Mouse (Mus musculus) activated CD4-positive, CD25-positive, alpha-beta regulatory T cell, adult 4 months (primary cell): ENCODE measurements at regions not wholly inside any gene's neighbourhood (a gene's known extent, or its start where the extent isn't known, plus 50 kb on each side); places are given as distances from the start of the nearest gene placed in this dataset.

ENCODE experiments used
- ATAC-seq: one replicate; pipeline ENCODE4 v1.8.0; 2017

GRCm38 (mm10) chr13:43975281-43975680 lies 190.7 kb downstream of the Cd83 start:
- ATAC-seq: no peak

GRCm38 (mm10) chr13:43975801-43976200 lies 191.2 kb downstream of the Cd83 start:
- no peak for ATAC-seq

- ATAC-seq: no peak
These were observed 192.1 kb downstream of the Cd83 start for GRCm38 (mm10) chr13:43976676-43977075.

- no peak for ATAC-seq
These were observed 202.8 kb downstream of the Cd83 start for GRCm38 (mm10) chr13:43987338-43987737.

DNA sequence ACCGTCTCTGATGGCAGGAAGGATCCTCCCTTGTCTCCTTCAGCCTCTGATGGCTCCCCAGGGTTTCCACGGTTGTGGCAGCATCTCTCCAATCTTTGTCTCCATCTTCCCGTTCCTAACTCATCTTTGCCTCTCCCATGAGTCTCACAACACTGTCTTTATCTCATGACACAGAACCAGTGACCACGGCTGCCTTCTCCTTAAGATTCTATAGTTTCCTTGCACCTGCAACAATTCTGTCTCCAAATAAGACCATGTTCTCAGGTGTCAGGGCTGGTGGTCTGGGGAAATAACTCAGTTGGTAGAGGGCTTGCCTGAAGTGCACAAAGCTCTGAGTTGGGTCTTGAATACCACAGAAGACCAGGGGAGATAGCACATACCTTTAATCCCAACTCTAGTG lies 203.8 kb downstream of the Cd83 start:
- no peak for ATAC-seq

GRCm38 (mm10) chr13:43990281-43991101 lies 205.9 kb downstream of the Cd83 start:
- ATAC-seq: no peak

DNA sequence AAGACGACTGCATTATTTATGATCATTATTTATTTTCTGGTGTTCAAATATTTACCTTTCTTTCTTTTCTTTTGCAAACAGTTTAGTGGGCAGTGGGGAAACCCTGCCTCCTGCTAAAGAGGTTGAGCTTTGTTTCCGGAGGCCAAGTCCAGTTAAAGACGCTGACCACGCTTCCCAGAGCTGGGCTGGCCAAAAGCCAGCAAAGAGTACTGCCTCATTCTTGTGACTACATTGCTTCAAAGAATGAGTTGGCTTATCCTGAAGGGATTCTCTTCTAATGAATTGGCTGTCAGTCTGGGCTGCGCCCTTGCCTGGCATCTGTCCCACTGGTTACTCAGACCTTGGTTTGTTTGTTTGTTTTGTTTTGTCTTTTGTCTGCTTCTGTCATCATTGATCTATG lies 207.2 kb downstream of the Cd83 start:
- no peak for ATAC-seq

DNA sequence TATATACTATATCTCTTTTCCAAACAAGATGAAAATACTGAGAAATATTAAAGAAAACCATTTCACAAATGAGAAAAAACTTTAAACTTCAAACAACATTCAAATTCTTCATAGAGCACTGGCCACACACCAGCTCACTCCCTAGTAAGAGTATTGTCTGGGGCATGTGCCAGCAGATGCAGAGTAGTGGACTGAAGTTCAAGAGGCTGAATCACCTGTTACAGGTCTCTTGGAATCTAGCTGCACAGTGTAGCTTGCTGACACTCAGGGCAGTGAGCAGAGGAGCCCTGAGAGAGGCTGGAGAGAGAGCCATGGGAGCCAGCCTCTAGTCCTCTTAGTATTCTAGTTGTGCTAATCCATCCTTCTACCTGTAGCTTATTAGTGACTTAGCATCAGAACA lies 208.4 kb downstream of the Cd83 start:
- no peak for ATAC-seq

DNA sequence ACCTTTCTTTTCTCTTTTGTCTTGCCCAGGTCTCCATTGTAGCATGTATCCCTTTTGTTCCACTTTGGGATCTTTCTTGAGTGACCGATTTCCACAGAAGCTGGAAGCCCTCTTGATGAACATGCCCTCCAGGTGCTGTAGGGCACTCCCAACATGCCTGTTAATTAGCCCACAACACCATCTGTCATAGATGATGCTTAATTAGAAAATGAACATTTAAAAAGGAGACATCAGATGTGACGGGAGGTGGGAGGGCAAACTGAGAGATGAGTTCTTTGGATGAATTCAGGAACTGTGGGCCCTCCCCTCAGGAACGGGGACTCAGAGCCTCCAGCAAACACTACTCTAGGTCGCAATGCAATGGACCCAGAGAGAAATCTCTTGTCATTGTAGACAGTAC lies 209.8 kb downstream of the Cd83 start:
- no peak for ATAC-seq

GRCm38 (mm10) chr13:43995623-43996022 lies 211.0 kb downstream of the Cd83 start:
- ATAC-seq: no peak

GRCm38 (mm10) chr13:44001861-44002545 lies 217.4 kb downstream of the Cd83 start:
- no peak for ATAC-seq

DNA sequence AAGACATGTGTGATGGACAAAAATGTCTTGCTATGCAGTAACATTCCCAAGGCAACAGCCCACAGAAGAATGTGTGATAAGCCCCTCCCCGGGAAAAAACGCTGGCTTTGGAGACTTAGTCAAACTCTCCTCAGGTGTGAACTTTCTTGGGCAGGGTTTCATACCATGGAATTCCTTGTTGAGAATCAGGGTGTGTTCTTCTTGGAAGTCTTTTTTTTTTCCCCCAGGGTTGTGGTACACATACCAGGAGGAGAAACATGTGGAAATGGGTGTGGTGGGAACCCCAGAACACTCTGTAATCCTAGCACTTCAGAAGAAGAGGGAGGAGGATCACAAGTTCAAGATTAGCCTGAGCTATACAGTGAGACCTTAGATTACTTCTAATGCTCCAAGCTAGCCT lies 228.3 kb downstream of the Cd83 start:
- no peak for ATAC-seq

DNA sequence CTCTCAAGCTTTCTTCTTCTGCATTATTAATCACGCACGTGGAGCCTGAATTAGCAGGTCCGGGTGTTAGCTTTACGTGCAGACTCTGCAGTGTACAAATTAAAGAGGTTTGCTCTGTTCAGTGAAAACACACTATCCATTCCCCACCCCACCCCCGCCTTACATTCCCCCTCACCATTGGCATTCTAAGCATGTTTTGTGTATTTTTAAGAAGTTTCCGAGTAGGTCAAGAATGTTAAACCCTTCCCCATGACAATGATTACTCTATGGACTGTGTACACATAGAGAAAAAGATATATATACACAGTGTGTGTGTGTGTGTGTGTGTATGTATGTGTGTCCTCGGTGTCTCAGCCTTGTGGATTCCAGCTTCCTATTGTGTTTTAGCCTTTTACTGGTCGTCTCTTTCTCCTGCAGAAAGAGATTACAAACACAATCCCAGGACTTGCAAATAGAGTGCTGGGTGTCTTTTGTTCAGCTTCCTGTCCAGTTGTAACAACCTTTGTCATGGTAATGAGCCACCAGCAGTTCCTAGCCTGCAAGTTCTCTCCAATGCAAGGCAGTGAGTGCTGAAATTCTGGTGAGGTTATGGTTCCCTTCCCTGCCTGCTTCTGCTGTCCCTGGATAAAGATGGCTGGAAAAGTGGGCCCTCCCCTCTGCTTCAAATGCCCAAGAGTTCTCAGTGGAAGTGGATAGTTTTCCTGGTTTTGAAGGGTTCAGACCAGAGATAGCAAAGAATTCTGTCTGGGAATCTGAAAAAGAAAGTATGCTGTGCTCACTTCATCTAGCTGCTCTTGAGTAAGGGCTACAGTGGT lies 234.1 kb downstream of the Cd83 start:
- ATAC-seq: no peak

DNA sequence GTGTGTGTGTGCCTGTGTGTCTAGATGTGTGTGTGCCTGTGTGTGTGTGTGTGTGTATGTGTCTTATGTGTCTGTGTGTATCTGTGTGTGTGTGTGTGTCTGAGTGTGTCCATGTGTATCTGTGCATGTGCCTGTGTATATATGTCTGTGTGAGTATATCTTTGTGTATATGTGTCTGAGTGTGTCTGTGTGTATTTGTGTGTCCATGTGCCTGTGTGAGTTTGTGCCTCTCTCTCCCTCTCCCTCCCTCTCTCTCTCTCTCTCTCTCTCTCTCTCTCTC lies 234.7 kb downstream of the Cd83 start:
- ATAC-seq: no peak

GRCm38 (mm10) chr13:44020851-44021250 lies 236.3 kb downstream of the Cd83 start:
- ATAC-seq: no peak

DNA sequence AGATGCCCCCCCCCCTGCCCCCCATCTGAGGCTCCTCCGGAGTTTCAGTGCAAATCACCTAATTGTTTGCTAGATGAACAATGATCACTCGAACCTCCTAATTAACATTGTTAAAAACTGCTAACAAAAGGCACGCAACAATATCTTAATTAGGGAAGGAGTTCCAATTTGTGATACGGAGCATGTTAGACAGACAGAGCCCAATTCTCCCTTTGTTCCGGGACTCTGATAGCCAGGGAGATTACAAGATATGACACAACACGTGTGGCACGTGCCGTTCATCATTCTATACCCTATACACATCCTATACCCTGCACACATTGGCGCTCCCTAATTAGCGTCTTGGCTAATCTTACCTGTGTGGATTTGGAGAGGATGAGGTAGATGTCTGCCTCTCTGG lies 237.5 kb downstream of the Cd83 start:
- ATAC-seq: no peak

- no peak for ATAC-seq
These were observed 240.0 kb downstream of the Cd83 start for GRCm38 (mm10) chr13:44024612-44025011.

- no peak for ATAC-seq
These were observed 242.0 kb downstream of the Cd83 start for GRCm38 (mm10) chr13:44026321-44027255.

DNA sequence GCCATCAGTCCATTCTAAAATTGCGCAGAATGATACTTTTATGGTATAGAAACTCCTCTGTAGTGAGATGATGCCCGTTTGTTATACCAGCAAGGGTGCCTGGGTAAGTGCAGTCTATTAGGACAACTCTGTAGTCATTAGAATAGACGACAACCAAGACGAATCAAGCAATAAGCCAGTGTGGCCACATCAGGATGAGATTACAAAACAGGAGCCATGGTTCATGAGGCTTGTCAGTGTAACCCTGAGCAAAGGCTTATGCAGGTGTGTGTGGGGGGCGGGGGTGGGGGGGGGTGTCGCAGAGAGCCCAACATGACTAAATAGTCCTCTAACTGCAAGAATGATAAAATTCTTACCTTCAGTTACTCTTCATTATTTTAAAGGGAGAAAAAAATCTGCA lies 243.5 kb downstream of the Cd83 start:
- ATAC-seq: no peak

DNA sequence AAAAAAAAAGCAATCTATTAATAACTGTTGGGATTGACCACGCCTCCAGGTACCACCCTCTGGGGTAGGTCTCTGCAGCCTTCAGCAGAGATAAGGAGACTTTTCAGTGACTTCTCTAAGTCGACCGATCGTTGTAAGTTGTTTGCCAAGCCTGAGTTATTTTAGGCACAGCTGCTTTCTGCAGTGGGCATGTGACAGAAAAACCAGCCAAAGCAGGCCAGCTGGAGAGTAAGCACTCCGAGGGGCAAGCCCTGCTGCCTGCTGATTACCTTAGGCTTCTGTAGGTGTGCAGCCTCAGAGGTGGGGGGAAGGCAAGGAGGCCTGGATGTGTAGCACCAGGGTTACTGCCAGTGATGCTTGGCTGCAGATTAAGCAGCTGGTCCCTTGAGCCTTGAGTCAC lies 246.0 kb downstream of the Cd83 start:
- no peak for ATAC-seq

DNA sequence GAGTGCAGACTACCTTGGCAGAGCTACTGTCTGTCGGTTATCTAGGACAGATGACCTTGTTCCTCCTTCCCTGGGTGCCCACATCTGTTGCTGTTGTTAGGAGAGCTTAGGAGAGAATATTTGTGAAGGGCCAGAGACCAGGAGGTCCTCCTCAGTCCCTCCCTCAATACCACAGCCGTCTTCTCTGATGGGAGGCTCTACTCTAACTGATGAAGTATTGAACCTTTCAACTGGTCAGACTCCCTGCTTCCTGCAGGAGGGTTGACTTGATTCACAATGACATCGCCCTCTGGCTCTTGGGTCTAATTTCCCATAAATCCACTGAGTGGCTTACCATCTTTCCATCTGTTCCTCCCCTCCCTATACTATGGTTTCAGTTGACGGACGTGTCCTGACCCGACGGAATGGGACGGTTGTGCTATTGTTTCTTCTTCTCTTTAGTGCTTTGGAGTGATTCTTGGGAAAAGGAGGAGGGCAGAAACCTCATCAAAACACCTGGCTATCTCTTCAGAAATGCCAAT lies 253.3 kb downstream of the Cd83 start:
- no peak for ATAC-seq

- no peak for ATAC-seq
These were observed 253.7 kb downstream of the Cd83 start for GRCm38 (mm10) chr13:44038322-44038721.
